Mouse (Mus musculus) 3134 (cell line): ENCODE measurements around the gene Farp1.

Experiments used
- DNase-seq: peaks from one replicate; pipeline ENCODE4 v3.0.0-alpha.2; 2011; ENCODE audit warnings: low spot score; ENCODE audit not compliant: insufficient read length; ENCODE audit errors: extremely low read depth

The Farp1 gene

DNA sequence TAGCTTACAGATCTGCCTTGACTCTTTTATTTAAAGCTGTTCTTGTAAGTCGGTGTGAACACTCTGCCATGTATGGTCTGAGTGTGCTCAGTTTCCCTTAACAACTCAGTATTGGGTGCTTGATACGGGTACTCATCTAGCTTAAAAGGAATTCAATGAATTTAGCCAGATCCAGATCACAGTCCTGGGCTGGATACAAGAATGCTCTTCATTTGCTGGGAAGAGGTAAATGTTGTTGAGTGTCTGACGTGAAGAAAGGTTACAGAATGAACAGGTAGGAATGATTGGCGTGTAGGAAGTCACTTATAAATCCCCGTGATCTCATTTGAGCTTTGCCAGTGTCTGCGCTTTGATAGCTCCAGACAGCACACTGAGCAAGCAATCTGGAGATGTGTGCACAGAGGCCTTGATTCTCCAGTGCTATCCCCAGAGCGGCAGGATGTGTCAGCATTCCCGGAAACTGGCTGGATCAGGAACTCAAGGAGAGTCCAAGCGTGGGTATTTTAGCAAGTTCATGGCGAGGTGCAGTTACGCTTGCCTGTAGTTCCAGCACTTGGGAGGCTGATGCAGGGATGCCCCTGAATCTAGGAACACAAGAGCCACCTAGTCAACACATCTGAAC lies 179.7 kb downstream of the Farp1 start:
- no peak for DNase-seq

DNA sequence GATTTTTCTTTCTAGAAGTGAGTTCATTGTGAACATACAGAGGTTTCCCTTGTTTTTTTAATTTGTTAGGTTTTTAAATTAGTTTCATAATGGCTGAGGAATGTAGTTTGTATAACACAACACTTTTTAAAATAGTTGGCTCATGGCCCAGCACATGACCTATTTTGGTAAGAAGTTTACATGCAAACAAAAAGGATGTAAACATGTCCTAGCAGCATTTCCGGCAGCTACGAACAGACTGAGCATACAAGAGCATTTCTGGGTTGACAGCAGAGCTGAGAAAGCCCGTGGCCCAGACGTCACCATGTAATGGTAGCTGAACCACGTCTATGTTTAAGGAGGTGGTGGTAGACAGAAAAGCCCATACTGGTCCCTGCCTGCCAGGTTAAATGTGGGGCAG lies 180.8 kb downstream of the Farp1 start:
- no peak for DNase-seq

DNA sequence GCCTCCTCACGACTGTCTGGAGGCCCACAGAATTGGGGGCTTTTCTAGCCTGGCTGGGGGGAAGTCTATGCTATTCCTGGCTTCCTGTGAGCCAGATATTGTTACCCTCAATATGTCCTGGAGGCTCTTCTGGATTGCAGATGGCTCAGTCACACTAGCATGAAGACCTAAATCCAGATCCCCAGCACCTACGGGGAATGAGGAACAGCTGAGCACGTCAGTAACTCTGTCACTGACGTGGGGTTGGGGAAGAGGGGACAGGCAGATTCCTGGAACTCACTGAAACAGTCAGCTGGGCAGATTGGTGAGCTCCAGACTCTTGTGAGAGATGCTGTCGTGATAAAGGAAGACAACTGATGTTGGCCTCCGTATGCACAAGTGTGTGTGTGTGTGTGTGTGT lies 181.7 kb downstream of the Farp1 start:
- no peak for DNase-seq

DNA sequence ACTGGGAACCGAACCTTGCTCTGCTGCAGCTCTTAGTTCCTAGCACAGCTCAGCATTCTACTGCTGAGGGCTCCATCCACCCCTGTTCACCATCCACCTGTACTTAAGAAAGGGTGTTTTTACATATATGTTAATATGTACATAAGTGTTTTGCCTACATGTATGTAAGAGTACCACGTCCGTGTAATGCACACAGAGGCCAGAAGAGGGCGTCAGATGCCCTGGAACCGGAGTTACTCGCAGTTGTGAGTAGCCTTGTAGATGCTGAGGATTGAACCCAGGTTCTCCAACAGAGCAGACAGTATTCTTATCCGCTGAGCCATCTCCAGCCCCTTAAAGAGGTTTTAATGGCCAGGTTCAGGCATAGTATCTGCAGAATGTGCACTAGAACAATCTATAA lies 183.6 kb downstream of the Farp1 start:
- DNase-seq, result no peak

DNA sequence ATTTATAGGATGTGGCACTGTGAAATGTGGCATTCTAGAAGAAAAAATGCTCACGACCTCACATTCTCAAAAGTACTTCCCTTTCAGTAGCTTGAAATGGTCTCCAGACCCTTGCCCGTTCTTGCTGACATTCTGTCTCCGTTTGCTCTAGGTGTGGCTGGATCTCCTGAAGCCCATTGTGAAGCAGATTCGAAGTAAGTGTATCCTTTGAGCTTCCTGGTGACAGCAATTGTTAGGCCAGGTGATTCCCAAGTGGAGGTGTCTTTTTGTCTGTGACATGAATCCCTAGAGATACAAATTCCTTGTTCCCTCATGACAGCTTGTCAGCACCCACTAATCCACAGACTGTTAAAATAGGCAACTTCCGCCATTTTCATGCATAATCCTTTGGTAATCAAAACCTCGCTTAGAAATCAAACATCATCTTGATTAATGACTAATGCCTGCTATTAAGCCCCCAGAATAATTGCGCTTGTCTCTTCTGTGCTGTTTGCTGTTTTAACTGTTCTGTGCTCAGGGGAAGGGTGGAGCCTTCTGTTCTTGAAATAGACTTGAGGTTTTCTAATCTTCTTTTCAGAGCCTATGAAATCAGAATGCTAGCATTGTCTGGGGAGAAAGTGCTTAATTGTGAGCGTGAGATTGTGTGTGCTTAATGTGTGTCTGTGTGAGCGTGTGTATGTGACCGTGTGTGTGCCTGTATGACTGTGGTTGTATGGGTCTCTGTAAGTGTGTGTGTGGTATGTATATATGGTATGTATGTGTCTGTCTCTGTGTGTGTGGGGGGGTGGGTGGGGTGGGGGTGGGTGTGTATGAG lies 184.4 kb downstream of the Farp1 start:
- no peak for DNase-seq

DNA sequence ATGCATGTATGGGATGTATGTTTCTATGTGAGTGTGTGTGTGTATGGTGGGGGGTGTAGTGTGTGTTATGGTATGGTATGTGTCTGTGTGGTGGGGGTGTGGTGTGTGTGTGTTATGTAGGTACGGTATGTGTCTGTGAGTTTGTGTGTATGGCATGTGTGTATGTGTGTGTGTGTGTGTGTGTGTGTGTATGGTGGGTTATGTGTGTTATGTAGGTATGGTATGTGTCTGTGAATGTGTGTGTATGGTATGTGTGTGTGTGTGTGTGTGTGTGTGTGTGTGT lies 185.0 kb downstream of the Farp1 start:
- DNase-seq, result no peak

DNA sequence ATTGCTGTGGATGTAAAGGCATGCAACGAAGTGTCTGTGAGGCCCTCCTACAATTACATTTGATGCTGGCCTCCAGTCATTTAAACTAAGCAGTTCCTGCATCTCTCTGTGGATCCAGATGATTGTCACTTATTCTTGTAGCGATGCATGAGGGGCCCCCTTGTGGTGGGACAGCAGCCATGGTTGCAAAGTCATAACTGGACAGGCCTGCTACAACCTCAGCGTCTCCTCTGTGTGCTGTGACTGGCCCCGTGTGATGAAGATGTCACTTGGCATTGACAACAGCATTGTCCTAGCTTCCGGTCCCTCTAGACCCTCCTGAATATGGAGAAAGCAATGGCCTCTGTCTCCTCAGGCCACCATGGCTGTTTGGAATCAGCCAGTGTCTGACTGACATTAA lies 185.7 kb downstream of the Farp1 start:
- DNase-seq, result no peak

DNA sequence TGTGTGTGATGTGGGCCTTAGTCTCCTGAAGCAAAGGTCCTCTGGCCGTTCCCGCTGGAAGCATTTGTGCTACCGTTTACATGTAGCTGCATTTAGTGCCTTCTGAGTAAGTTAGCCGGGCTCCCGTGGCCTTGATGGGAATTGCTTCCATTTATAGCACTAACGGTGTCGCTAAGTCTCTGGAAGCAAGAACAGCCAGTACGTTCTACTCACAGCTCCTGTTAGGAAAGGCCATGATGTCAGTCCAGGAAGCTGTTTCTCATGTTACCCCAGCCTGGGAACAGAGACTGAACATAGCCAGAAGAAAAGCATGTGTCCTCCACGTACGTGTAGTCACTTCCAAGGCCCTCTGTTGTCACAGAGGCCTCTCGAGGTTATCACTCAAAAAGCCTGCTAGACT lies 190.8 kb downstream of the Farp1 start:
- no peak for DNase-seq

DNA sequence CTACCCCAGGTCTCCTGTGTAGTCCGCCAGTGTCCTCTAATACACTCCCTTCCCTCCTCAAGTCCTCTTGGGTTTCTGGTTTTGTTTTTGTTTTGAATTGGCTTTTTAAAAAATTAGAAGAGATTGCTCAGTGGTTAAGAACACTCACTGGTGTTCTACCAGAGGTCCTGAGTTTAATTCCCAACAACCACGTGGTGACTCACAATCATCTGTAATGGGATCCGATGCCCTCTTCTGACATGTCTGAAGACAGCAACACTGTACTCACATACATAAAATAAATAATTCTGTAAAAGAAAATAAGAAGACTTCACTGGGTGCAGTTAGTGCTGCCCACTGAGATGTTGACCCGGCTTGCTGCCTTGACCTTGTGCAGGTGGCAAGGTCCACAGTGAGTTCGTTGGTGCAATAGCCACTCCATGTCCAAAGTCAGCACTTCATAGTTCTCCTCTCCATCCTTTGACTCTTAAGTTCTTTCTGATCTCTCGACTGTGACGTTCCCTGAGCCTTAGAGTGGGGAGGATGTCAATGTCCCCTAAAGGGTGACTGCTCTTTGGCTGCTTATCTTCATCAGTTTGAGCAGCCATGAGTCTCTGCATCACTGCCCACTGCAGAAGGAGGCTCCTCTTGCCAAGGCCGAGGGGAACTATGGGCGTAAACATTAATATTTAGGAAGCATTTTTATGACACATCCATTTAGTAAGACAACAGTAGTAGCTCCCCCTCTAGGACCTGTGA lies 194.2 kb downstream of the Farp1 start:
- no peak for DNase-seq

DNA sequence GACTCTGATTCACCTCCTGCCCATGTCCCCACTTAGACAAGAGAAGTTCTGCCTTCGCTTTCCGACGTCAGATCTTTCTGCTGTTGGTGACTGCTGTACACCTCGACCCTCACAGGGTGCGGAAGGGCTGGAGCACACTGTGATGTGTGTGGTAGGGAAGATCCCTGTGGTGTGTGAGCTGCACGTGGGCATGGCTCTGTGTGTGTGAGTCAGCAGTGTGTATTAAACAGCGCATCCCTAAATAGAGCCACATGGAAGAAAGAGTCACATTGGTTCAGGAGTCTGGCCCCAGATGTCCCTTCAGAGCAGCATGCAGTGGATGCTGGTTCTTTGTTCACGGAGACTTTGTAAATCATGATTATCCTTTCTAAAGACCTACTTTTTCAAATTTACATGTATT lies 196.2 kb downstream of the Farp1 start:
- DNase-seq, result no peak

DNA sequence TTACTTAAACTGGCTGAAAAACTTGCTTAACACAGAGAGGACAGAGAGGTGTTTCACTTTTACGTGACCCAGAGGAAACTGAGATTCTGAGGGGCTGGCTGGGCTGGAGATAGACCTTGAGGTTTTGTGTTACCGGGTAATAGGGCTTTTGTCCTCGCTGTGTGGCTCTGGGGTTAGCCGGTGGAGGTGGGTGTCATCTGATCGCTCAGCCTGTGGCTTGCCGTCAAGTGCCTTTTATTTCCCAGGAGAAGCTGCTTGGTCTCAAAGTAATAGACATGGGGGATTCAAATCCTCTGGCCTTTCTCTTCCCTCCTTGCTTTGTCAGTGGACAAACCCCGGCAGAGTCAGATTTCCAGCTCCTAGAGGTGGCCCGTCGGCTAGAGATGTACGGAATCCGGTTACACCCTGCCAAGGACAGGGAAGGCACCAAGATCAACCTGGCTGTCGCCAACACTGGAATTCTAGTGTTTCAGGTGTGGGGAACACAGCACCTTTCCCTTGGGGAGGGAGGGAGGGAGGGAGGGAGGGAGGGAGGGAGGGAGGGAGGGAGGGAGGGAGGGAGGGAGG lies 199.8 kb downstream of the Farp1 start:
- DNase-seq, result no peak

DNA sequence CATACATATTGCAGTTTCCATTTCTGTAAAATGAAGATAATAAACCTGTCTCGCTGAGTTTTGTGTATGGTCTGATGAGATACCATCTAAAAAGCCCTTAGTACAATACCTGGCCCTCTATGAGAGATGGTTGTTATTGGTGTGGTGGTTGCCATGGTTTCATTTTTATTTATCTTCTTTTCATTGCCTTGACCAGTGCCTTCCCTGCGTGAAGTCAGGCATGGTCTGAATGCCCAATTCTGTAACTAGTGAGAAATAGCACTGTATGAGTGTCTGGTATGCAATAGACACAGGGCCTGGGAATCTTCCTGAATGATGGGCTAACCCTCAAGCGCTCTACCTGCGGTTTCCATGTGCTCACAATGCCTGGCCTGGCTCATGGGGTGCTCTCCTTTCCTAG lies 201.7 kb downstream of the Farp1 start:
- no peak for DNase-seq

DNA sequence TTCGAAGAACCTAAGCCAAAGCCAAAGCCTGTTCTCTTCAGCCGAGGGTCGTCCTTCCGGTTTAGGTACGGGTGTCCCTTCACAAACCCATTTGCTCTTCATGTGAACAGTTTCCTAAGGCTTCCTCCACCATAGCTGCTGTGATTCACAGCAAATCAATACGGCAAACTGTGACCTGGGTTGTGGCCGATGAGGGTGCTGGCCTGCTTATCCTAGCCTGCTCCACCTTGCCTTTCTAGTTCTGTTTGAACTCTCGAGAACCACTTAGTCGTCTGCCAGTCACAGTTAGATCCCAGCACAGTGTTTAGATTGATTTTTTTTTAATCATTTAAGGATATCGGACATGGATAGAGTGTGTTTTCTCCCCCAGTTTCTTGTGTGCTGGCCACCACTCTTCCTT lies 203.7 kb downstream of the Farp1 start:
- no peak for DNase-seq

DNA sequence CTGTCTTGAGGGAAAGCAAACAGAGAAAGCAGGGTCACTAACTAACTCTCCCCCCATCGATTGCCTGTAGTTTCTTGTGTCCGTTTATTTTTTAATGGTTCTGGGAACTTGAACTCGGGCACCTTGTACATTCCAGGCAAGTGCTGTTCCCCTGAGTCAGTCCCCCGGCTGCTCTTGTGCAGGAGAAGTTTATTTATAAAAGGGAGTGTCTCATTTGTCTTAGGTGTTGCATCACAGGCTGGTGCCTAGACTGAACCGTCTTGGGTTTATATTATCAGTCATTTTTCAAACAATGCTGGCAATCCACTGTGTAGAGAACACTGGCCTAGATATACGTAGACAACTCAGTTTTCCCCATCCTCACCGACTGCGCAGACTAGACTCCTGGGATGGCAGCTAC lies 204.4 kb downstream of the Farp1 start:
- peak; percentile 48 for DNase-seq

DNA sequence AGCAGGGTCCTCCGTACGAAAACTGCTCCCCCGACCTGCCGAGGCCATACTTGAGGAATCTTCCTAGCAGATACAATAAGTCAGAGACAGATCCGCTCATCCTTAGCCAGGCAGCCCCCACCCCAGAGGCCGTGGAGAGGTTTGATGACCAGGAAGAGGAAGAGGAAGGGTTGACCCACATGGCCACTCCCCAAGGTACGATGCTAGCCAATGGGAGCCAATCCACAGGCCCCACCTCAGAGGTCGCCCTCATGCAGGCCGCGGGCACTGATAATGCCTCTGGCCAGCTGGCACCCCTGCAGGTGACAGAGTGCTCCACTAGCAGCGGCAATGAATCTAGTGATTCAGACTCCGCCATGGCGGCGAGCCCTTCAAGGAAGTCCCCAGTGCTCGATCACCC lies 209.1 kb downstream of the Farp1 start:
- DNase-seq, result no peak

DNA sequence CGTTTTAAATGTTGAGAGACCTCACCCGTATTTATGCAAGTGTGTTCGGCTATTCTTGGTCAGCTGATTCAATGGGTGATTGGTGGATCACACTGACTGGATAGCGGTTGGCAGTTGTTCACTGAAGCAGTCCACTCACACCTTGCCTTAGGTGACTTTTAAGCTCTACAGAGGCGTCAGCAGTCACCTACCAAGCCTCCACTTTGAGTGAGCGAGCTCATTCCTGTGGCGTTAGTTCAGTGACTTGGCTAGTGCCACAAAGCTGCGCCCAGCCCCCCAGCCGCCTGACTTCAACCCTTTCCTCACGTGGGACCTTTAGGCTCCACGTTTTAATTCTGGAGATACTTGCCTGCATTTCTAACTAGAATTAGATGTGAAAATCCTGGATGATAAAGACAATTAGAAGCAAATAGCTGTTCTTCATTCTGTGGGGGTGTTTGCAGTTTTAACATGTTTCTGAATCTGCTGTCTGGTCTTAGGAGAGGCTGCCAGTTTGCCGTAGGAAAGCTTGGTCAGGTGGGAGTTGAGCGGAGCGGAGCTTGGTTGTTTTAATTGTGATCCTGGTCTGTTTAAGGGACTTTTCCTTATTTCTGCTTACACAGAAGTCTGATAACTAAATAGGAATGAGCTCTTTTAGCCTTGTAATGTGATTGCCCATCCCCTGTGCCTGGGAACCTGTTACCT lies 211.2 kb downstream of the Farp1 start:
- no peak for DNase-seq

DNA sequence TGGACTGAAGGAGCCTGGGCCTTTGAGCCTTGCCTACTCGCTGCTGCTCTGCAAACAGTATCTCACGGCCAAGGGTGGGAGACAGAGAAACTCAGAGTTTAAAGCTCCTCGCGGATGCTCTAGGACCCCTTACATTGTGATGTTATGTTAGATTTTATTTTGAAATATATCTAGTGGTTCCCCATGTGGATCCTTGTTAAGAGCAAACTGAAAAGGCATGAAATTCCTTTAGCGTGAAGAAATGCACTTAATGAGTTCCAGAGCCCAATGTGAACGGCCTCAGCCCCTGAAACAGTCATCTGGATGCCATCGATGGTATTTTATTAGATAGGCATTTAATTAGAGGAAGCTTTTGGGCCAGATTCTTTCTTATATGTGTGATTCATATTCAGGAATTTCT lies 212.3 kb downstream of the Farp1 start:
- peak; percentile 22 for DNase-seq

DNA sequence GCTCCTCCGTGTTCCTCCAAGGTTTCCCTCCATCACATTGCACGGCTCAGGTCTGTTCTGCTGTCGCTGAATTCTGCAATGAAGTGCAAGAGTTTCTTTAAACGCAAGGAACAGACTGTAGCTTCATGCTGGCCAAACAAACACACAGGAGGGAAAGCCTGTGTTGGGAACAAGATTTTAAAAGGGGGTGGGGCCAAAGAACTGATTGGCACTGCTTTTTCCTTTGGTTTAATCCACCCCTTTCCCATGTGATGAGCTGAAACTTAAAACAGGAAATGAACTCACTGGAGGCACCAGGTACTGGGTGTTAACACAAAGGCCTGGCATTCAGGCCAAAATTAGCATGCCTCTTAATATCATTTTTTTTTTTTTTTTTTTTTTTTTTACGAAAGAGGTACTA lies 213.3 kb downstream of the Farp1 start:
- no peak for DNase-seq

DNA sequence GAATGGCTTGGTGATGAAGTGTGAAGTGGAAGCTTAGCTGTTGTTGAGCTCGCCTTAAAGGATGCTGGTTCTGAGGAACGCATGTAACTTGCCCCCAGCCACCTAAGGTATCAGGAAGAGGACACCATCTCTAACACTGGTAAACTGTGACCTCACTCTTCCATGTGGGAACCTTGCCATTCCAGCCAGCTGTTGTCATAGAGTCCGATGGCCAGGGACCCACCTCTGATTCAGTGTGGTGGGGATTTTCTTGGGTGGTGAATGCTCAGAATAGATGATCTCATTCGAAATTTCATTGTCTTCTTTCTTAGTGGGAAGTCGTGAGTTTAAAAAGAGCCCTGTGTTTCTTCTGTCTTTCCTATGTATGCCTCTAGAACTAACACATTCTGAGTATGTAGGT lies 216.1 kb downstream of the Farp1 start:
- no peak for DNase-seq

DNA sequence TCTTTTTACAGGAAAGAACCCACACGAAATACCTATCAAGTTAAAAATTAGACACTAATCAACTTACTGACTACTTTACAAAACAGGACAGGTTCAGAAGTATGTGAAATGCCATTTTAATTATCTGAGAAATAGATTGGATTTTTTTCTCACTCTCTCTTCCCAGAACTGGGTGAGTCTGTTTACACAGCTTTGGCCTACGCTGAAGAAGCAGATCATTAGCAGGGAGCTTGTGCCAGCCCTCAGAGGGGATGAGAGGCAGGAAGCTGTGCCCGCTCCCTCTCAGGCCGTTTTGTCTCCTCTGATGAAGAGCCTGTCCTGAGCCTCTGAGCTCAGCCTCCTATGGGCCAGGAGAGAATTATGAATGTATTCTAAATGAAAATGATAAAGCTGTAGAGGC lies 216.7 kb downstream of the Farp1 start:
- no peak for DNase-seq

DNA sequence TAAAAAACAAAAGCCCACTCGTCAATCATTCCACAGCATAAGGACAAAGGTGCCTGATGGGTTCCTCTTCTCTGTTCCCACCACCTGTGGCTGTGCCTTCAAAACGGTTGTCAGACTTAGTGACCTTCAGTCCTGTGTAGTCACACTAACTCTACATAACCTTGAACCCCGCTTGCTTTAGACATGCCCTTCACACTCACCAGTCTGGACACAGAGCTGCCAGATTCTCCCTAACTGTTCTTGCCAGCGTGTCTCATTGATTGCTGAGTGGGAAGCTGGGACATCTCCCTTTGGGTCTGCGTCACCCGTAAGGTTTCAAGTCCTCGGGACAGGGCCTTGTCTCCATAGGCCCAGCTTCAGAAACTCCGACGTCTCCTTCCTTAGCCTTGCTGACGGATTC lies 217.5 kb downstream of the Farp1 start:
- DNase-seq, result no peak
